Mouse (Mus musculus): Measurements from ENCODE around the gene Rims1. TPM values are rescaled to one million over a fixed set of nuclear protein-coding genes. Genes with fewer than 3 reads are reported as not detected.

Gene Rims1
- total RNA-seq, 2 experiments from 2014 or later, result 0.33 to 0.42 TPM

DNA sequence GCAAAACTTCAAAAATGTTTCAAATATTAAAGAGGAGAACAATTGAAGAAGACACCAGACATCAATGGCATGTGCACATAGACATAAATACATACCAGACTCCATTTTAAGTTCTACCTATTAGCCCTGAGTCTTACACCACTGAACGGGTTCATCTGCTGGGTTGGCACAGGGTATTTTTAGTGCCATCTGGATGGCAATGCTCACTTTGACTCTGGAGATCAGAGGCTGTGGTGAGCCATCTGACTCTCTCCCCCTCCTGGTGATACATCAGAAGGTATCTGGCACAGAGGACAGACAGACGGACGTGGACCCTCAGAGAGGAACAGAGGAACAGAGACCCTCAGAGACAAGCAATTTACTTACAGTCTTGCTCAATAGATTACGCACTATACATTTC, 544.1 kb downstream of the Rims1 start:
- DNase-seq, result no peak
- intact Hi-C loops (cut with DNase I), result loop anchor here (10.0 kb wide), 1 partner anchor 187 kb away; no protein-coding TSS in a partner anchor

DNA sequence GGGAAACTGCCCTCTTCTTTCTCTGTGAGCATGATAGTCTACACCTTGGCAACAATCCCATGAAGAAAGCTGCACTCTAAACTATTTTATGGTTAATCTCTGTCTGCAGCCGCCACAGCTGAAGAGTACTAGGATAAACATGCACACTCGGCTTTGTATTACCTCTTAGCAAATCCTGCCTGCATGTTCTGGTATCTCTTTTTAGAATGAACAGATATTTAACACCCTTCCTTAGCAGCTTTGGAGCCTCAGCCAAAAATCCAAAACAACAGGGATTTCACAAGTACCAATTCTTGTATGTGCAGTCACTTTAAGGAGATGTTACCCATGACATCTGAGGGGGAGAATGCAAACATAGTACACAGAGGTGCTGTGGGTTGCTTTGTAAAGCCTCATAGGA, 545.5 kb downstream of the Rims1 start:
- no peak for DNase-seq
- intact Hi-C loops (cut with DNase I), result loop anchor here (10.0 kb wide), 1 partner anchor 185 kb away; no protein-coding TSS in a partner anchor

DNA sequence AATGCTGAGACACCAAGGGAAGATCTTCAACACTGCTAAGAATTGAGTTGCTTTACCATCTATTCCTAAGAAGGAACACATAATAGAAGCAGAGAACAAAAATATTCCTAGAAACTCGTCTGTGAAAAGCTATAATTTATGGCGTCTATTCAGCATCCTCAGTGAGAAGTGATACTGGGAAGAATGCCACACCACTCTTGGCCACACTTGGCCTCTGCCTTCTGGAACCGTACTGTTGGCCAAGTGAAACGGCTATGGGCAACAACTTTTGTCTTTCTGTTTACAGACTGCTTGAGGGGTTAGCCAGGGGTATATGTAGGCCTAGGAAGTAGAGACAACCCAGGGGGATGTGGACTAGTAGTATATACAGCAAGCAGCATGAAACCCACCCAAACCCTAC, 547.4 kb downstream of the Rims1 start:
- intact Hi-C loops (cut with DNase I), result no loop called here
- DNase-seq, result no peak

DNA sequence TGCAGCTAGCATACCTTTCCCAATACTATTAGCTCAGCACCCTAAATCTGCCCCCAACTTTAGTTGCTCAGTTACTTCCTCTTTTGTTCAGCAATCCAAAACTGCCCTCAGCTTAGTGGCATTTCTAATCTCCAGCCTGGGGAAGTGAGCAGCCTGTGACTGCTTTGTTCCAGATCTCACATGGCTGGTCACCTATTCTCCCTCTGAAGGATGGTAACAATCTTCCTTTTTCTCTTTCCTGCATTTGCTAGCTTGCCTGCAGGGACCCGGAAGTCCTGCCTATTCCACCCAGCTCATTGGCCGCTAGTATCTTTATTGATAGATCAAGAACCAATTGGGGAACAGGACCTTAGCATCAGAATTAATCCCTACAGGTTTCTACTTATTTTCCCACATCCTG, 551.5 kb downstream of the Rims1 start:
- intact Hi-C loops (cut with DNase I), result no loop called here
- DNase-seq, result no peak

DNA sequence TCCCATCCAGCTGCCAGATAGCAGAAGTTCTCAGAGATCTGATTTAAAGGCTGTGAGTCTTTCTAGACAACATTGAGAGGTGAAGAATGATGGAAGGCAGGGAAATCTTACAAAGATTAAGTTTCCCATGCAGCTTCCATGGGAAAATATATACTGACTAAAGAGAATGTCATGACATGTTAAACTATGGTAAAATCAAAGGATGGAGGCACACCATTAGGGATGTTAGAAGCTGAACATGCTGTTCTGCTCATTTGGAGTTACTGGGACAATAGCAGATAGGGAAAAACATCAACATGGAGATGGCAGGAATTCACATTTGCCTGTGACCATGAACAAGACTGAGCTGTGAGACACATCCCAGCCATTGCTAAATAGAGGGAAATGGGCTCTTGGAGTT, 552.9 kb downstream of the Rims1 start:
- intact Hi-C loops (cut with DNase I), result no loop called here
- DNase-seq, result no peak

DNA sequence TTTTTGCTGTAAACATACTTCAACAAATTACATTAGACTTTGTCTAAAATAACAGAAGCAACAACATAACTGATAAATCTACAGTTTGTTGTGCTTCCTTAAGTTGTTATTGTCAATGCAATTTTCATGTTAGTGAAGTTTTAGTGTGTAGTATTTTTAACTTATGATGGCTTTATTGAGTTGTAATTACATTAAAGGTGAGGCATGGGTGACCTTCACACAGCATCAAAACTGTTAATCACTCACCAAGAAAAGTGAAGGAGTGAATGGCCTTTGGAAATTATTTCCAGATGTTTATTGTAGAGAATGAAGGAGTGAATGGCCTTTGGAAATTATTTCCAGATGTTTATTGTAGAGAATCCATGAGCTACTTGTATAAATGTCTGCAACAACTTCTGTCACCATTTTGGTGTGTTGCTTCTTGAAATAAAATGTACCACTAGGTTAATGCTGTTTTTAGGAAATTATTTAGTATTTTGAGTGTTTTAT, 556.9 kb downstream of the Rims1 start:
- DNase-seq, result no peak
- intact Hi-C loops (cut with DNase I), result no loop called here

DNA sequence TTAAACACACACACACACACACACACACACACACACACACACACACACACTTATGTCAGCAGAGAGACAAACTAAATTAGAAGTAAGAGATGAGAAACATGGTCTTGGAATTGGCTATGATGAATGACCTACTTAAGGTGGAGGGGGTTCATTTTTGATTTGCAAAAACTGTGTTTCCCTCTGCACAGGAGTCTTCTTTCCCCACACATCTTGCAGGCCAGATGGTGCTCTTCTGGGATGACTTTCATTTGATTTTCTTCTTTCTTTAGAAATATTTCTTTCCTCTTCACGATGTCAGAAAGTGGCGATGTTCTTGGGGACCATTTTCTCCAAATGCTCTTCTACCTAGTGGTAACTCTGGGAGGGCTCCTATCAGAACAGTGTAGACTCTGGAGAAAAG, 560.0 kb downstream of the Rims1 start:
- DNase-seq, result no peak
- intact Hi-C loops (cut with DNase I), result no loop called here

Data from heart, postnatal 36 days (tissue).